Mouse (Mus musculus) urinary bladder, postnatal 0 days (tissue): ENCODE data around the gene Fbxo47. TPM values are rescaled to one million over a fixed set of nuclear protein-coding genes. Genes with fewer than 3 reads are reported as not detected.

Experiments
- polyA plus RNA-seq: library from polyadenylated mRNA; unstranded; fragments of >200 nt; fragmentation: Nextera tagmentation; extraction: Ambion mirVana; gene quantifications from 2 replicates; pipeline ENCODE4 v1.2.1, GENCODE M21; 2015

Fbxo47 gene
- 0.18 and 0.29 TPM in 2 replicates for polyA plus RNA-seq

DNA sequence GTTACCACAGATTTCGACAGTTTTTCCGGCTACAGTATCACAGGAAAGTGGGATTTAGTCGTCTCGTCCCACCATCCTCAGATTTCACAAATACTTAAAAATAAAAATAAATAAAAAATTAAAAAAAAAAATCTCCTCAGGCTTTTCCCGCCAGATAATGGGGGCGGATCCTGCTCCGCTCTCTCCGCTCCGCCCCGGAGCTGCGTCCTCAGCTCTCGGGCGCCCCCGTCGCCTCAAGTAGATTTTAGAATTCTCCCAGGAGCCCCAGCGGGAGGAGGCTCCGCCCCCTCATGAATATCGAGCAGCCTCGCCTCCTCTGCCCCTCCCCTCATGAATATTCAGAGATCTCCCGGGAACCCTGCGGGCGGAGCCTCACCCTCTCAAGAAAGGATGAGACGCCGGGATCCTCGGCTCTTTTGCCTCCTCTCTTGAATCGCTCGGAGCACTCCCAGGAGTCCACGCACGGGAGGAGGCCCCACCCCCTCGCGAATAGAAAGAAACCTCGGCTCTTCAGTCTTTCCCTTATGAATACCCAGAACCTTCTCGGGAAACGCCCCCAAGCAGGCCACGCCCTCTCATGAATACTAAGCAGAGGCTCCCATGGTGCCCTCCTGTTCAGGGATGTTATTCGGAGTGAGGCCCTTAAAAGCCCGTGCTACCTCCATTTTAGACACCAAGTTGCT is at the start of gene Fbxo47:
Gene Fbxo47 (minus strand): TSS at position 237 of the 683 bp plus-strand sequence.

DNA sequence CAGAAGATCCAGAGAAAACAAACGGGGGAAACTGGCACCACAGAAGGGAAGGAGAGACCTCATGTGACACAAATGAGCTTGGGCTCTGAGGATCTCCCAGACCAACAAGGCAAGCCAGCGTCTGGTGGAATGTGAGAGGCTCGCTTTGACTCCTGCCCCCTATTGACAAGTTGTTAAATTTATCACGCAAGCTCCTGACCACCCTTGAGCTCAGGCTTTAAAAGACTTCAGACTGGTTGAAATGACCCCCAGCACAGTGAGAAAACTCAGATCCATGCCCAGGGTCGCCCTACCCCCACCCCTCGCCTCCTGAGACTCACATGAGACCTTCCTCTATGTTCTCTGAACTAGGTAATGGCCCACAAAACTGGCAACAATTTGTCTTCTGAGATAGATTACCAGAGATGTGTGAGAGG is 43.4 kb downstream of the Fbxo47 start, which contains the start of gene B230217C12Rik:
Gene B230217C12Rik (plus strand): TSS at position 242 of the 416 bp plus-strand sequence.

Other genes starting within 250 kb of the Fbxo47 start
- 0.77 and 0.80 TPM in 2 replicates for gene Mllt6, start 220.7 kb downstream of the Fbxo47 start, polyA plus RNA-seq
- gene Cisd3, start 198.3 kb downstream of the Fbxo47 start, polyA plus RNA-seq: 50.3 and 54.7 TPM in 2 replicates
- 5.4 and 7.4 TPM in 2 replicates for gene Pcgf2, start 183.7 kb downstream of the Fbxo47 start, polyA plus RNA-seq
- 367 and 421 TPM in 2 replicates for gene Psmb3, start 180.8 kb downstream of the Fbxo47 start, polyA plus RNA-seq
- gene Pip4k2b, start 139.4 kb downstream of the Fbxo47 start, polyA plus RNA-seq: 1.1 and 1.6 TPM in 2 replicates
- gene Cwc25, start 117.6 kb downstream of the Fbxo47 start, polyA plus RNA-seq: 8.5 and 9.5 TPM in 2 replicates
- not detected in 2 replicates for gene 1700001P01Rik, start 108.2 kb downstream of the Fbxo47 start, polyA plus RNA-seq
- 530 and 534 TPM in 2 replicates for gene Rpl23, start 101.7 kb downstream of the Fbxo47 start, polyA plus RNA-seq
- gene Lasp1, start 85.2 kb downstream of the Fbxo47 start, polyA plus RNA-seq: 101 and 122 TPM in 2 replicates
- 1.2 and 1.8 TPM in 2 replicates for gene B230217C12Rik, start 43.4 kb downstream of the Fbxo47 start, polyA plus RNA-seq
- gene Plxdc1, start 102.3 kb upstream of the Fbxo47 start, polyA plus RNA-seq: 0.88 and 1.3 TPM in 2 replicates
- gene Arl5c, start 112.0 kb upstream of the Fbxo47 start, polyA plus RNA-seq: 4.9 and 6.1 TPM in 2 replicates
- gene Cacnb1, start 138.9 kb upstream of the Fbxo47 start, polyA plus RNA-seq: 4.0 and 4.4 TPM in 2 replicates
- 793 and 882 TPM in 2 replicates for gene Rpl19, start 142.6 kb upstream of the Fbxo47 start, polyA plus RNA-seq
- gene Stac2, start 169.3 kb upstream of the Fbxo47 start, polyA plus RNA-seq: 0.44 and 0.61 TPM in 2 replicates